Comparison of ENCODE assay signal across 10 mouse cellular contexts in the genomic region with DNA sequence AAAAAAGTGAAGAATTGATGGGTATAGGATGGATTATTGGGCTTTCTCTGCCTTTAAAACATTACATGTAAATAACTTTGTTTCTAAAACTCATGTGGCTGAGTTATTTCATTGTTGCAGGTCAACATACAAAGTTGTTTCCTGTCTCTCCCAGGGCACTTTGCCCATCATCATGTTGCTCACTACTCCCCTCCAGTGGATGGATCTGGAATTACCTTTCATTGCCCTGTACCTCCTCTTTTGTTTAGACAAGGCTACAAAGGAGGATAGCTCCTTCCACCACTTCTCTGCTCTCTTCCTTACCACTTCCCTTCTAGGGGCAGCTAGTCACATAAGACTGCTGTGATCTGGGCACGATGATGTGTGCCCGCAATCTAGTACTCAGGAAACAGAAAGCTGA. TPM values are rescaled to one million over a fixed set of nuclear protein-coding genes. Genes with fewer than 3 reads are reported as not detected.
DNase-seq lines count a peak whose midpoint lies in the region; ATAC-seq lines count a peak whose summit lies in the region.
"Had no signal": no experiment of that assay in that cellular context is flagged by ENCODE, and none has a peak within 500 bp of the region (broad histone marks: within the 10 kb centered on the region; RNA-seq: fewer than 3 reads in every experiment).

No protein-coding gene starts in this region.

- no peaks in the 10 kb centered on the region for H3K9me3 ChIP-seq in midbrain, embryonic 10.5 days (replicated peaks)
- no peaks in the 10 kb centered on the region for H3K9me3 ChIP-seq in midbrain, embryonic 16.5 days (replicated peaks; ENCODE audit: control insufficient read depth, low read length, poor library complexity, severe bottlenecking)

- H3K27ac ChIP-seq in midbrain, embryonic 10.5 days (replicated peaks), result peak overlapping the region; percentile 56; the same call in 1 of the 2 replicates
- no peak overlapping the region for H3K27ac ChIP-seq in midbrain, embryonic 16.5 days (ENCODE audit: low read length)

- peaks cover 11% of the 10 kb centered on the region; the same call in 1 of the 2 replicates for H3K27me3 ChIP-seq in midbrain, embryonic 10.5 days (ENCODE audit: low read depth, poor library complexity, severe bottlenecking)
- H3K27me3 ChIP-seq in midbrain, embryonic 16.5 days (ENCODE audit: control insufficient read depth, insufficient read depth, low read depth, low read length), result no peaks in the 10 kb centered on the region

- H3K4me1 ChIP-seq in midbrain, embryonic 10.5 days, result peaks cover 34% of the 10 kb centered on the region
- peaks cover 19% of the 10 kb centered on the region for H3K4me1 ChIP-seq in midbrain, embryonic 16.5 days (ENCODE audit: control insufficient read depth, insufficient read depth, low read length)

- no peak overlapping the region for H3K9ac ChIP-seq in midbrain, embryonic 16.5 days (ENCODE audit: low read depth, low read length)

- intact Hi-C loops in left cerebral cortex, postnatal 36 days (cut with DNase I), result loop anchor here (5.0 kb wide), 1 partner anchor 58 kb away; no protein-coding TSS in a partner anchor

- ATAC-seq in midbrain, embryonic 16.5 days, result no peak
- peak; percentile 92 for ATAC-seq in neutrophil, adult 5-6 weeks (ENCODE audit: extremely low read depth, insufficient number of reproducible peaks, low FRiP score, poor library complexity, severe bottlenecking)

- WGBS in midbrain, embryonic 10.5 days, result 48% methylated on average over 2 of the region's 2 CpGs
- WGBS in midbrain, embryonic 16.5 days, result 50% methylated on average over 2 of the region's 2 CpGs

- H3K36me3 ChIP-seq in midbrain, embryonic 10.5 days, result no peaks in the 10 kb centered on the region
- H3K36me3 ChIP-seq in midbrain, embryonic 16.5 days (ENCODE audit: control insufficient read depth, insufficient read depth, low read length), result no peaks in the 10 kb centered on the region

- H3K4me3 ChIP-seq in midbrain, embryonic 10.5 days, result no peak overlapping the region
- no peak overlapping the region for H3K4me3 ChIP-seq in midbrain, embryonic 16.5 days (ENCODE audit: low read depth, low read length)
- H3K4me3 ChIP-seq: erythroblast, embryonic 14.5 days; myocyte had no signal

- H3K4me2 ChIP-seq in midbrain, embryonic 16.5 days (ENCODE audit: low read length), result no peak overlapping the region

- DNase-seq in midbrain, embryonic 10.5 days (ENCODE audit: low spot score), result peak; percentile 65
- DNase-seq in adrenal gland, postnatal 10 days, result peak; percentile 91
- peak; percentile 63 for DNase-seq in embryo, embryonic 11.5 days (ENCODE audit: low read depth, low spot score)
- DNase-seq in induced T-regulatory cell, adult 2 months (ENCODE audit: low read depth), result peak; percentile 94
- peak; percentile 58 to 64 for DNase-seq in left cerebral cortex, postnatal 36 days (ENCODE audit: low spot score in 2 of 2)
- peak; percentile 94 for DNase-seq in thymus, postnatal 14 days

RNA-seq across cellular contexts. Expression of a gene that starts 7.7 kb away (rescaled TPM):
- 0.93 and 1.5 TPM in 2 replicates for polyA plus RNA-seq in midbrain, embryonic 10.5 days (2016; fragmentation: Nextera tagmentation; extraction: Ambion mirVana)
- 2.0 TPM in 2 replicates for polyA plus RNA-seq in midbrain, embryonic 16.5 days (2015; fragmentation: Nextera tagmentation; extraction: Ambion mirVana)
- under 1 TPM; 0.42 to 0.78 TPM for total RNA-seq in adrenal gland, postnatal 10 days (2021)
- total RNA-seq in left cerebral cortex, postnatal 36 days (2021), result 10 to 100 TPM in 1 of 2 experiments, 1 to 10 TPM in 1; 8.7 to 15.4 TPM
- total RNA-seq in neutrophil, adult 5-6 weeks (2017), result 0.12 and 0.74 TPM in 2 replicates
- polyA plus RNA-seq: erythroblast, embryonic 14.5 days had no signal
